Mouse (Mus musculus) heart, adult 2 months (tissue): ENCODE results near the gene Gpi1. TPM values are rescaled to one million over a fixed set of nuclear protein-coding genes. Genes with fewer than 3 reads are reported as not detected.
"Not testable (repeated sequence)": the region's sequence is repeated elsewhere in the genome, so short reads cannot be mapped to it uniquely, and the experiment has no call there.

Experiments used
- DNase-seq, 2 experiments: peaks; one replicate each; pipeline ENCODE4 v3.0.0; 2021
- H3K27ac ChIP-seq: fragments of 200-600 bp; 2 replicates; pipeline ENCODE4 v1.8.1; 2022
- H3K27me3 ChIP-seq: fragments of 200-500 bp; 2 replicates; pipeline ENCODE4 v1.6.1; 2012; ENCODE audit warnings: mild to moderate bottlenecking, low read length, inconsistent platforms, mixed read lengths; ENCODE audit not compliant: control insufficient read depth, insufficient read depth
- H3K36me3 ChIP-seq: fragments of 200-500 bp; 2 replicates; pipeline ENCODE4 v1.6.1; 2012; ENCODE audit warnings: low read length, inconsistent platforms; ENCODE audit not compliant: control insufficient read depth, insufficient read depth
- H3K4me1 ChIP-seq: fragments of 200-500 bp; 2 replicates; pipeline ENCODE4 v1.6.1; 2011; ENCODE audit warnings: low read length; ENCODE audit not compliant: control insufficient read depth, insufficient read depth
- H3K4me3 ChIP-seq: fragments of 200-600 bp; 2 replicates; pipeline ENCODE4 v1.8.1; 2022
- H3K79me2 ChIP-seq: fragments of 200-500 bp; replicated peaks from 2 replicates; pipeline ENCODE4 v1.6.1; 2012; ENCODE audit warnings: mild to moderate bottlenecking, inconsistent platforms, low read length, moderate library complexity, mixed read lengths; ENCODE audit not compliant: control insufficient read depth, insufficient read depth
- H3K9ac ChIP-seq: fragments of 200-500 bp; 2 replicates; pipeline ENCODE4 v1.6.1; 2012; ENCODE audit warnings: low read depth, mild to moderate bottlenecking, control low read depth, inconsistent platforms, low read length, mixed read lengths
- CTCF ChIP-seq: fragments of 200-600 bp; IDR thresholded peaks from 2 replicates; pipeline ENCODE4 v1.8.1; 2022; ENCODE audit warnings: antibody characterized with exemption, mild to moderate bottlenecking, moderate library complexity
- EP300 ChIP-seq: fragments of 200-500 bp; IDR thresholded peaks from 2 replicates; pipeline ENCODE4 v1.6.1; 2011; ENCODE audit warnings: low read depth, low read length, control low read depth; ENCODE audit not compliant: insufficient read depth
- POLR2A ChIP-seq: fragments of 200-500 bp; IDR thresholded peaks from 2 replicates; pipeline ENCODE4 v1.6.1; 2011; ENCODE audit warnings: mild to moderate bottlenecking, low read depth, low read length, control low read depth; ENCODE audit not compliant: insufficient read depth
- WGBS: fragments of 180-500 bp; shearing (Covaris S2); methylation state at CpG from one replicate; pipeline ENCODE4 v1.1.7; 2018; 5-methylcytosine and 5-hydroxymethylcytosine counted together
- intact Hi-C: fragments of 180-260 bp; cut with DNase I; formaldehyde crosslinking; loops from one replicate; pipeline ENCODE4 v1.15.1; 2025
- polyA plus RNA-seq: library from polyadenylated mRNA; depleted of rRNA; stranded (reverse); fragments of >200 nt; gene quantifications from 2 replicates; pipeline ENCODE4 v1.2.3, GENCODE M21; 2012
- total RNA-seq, 2 experiments: library from RNA; stranded (reverse); gene quantifications; 2 replicates each; pipeline ENCODE4 v1.2.3; 2021

The Gpi1 gene
- total and polyA plus RNA-seq, 3 experiments: 442 to 591 (median 480) TPM

DNA sequence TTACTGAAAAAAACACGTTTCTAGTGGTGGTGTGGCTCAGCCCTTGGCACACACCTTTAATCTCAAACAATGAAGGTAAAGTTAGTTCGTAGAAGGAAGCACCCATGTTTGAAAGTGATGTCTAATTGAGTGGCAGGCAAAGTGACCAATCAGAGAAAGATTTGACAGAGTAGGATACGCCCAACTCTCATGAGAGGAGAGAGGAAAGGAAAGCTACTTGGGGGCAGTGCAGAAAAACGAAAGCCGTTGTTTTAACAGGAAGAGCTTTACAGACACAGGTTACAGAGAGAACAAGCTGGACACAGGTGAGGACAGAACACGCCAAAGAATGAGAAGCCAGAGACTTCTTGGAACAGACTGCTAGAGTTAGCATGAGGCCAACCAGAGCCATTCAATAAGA, 23.8 kb downstream of the Gpi1 start:
- intact Hi-C loops: no loop called here
- Histone ChIP-seq H3K9ac (no peak overlapping the region), H3K27me3 (no peaks in the 10 kb centered on the region), H3K4me3 (no peak overlapping the region), H3K79me2 (no peaks in the 10 kb centered on the region; the same call in 1 of the 2 replicates), H3K4me1 (no peaks in the 10 kb centered on the region), H3K27ac (no peak overlapping the region), H3K36me3 (no peaks in the 10 kb centered on the region)
- WGBS: 91% methylated on average over 6 of the region's 6 CpGs
- no peak for TF ChIP-seq POLR2A
- no peak for TF ChIP-seq EP300
- TF ChIP-seq CTCF: no peak
- no peak for DNase-seq

DNA sequence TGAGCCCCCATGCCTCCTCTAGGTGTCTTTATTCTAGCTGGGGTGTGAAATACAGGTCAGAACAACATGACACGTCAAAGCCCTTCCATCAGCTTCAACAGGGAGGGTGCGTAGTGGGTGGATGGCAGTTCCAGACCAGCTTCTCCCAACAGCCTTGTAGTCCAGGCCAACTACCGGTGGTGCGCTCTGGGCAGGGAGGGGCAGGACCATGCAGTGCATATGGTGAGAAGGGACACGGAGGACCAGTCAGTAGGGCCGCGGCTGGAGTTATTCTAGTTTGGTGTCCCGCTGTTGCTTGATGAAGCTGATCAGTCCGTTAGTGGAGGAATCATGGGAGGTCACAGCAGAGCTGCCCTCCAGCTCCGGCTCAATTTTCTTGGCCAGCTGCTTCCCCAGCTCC, 28.0 kb downstream of the Gpi1 start:
- WGBS: 89% methylated on average over 10 of the region's 10 CpGs
- not testable (repeated sequence) for H3K4me3 ChIP-seq, H3K36me3 ChIP-seq, DNase-seq, H3K27me3 ChIP-seq, H3K9ac ChIP-seq, H3K4me1 ChIP-seq, H3K27ac ChIP-seq, H3K79me2 ChIP-seq
- intact Hi-C loops: loop anchor here (5.0 kb wide), 1 partner anchor 405 kb away; no protein-coding TSS in a partner anchor

DNA sequence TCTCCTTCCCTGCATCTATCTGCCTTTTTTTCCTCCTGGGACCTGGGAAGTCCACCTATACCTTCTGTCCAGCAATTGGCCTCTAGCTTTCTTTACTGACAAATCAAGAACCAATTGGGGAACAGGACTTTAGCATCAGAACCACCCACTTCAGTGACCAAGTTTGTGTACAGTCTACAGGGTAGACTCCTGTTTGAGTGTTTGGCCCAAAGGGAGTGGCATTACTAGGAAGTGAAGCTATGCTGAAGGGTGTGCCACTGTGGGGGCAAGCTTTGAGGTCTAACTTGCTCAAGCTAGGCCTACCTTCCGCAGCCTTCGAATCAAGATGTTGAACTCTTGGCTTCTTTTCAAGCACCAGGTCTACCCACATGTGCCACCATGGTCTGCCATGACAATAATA, 29.3 kb downstream of the Gpi1 start:
- Histone ChIP-seq H3K27ac (no peak overlapping the region), H3K36me3 (no peaks in the 10 kb centered on the region; the same call in 1 of the 2 replicates), H3K4me3 (no peak overlapping the region), H3K79me2 (peaks cover 3% of the 10 kb centered on the region; the same call in 1 of the 2 replicates), H3K9ac (no peak overlapping the region), H3K27me3 (no peaks in the 10 kb centered on the region), H3K4me1 (no peaks in the 10 kb centered on the region)
- DNase-seq: no peak
- TF ChIP-seq POLR2A (no peak), CTCF (no peak), EP300 (no peak)
- intact Hi-C loops: loop anchor here (5.0 kb wide), 1 partner anchor 404 kb away; no protein-coding TSS in a partner anchor
- 99% methylated on average over 2 of the region's 2 CpGs for WGBS

GRCm38 (mm10) chr7:34198346-34198745, 31.8 kb downstream of the Gpi1 start:
- no peak overlapping the region for H3K27ac ChIP-seq
- H3K36me3 ChIP-seq: no peaks in the 10 kb centered on the region; the same call in 1 of the 2 replicates
- H3K4me1 ChIP-seq: no peaks in the 10 kb centered on the region
- no peaks in the 10 kb centered on the region for H3K27me3 ChIP-seq
- DNase-seq: peak in 1 of 2 experiments; percentile 24
- WGBS: 43% methylated on average over 3 of the region's 3 CpGs
- H3K9ac ChIP-seq: no peak overlapping the region
- intact Hi-C loops: no loop called here
- H3K4me3 ChIP-seq: no peak overlapping the region
- TF ChIP-seq CTCF (peak; percentile 76), EP300 (no peak)
- H3K79me2 ChIP-seq: peaks cover 3% of the 10 kb centered on the region; the same call in 1 of the 2 replicates

GRCm38 (mm10) chr7:34196132-34197128, 33.7 kb downstream of the Gpi1 start, which contains the start of gene Pdcd2l:
Gene Pdcd2l (minus strand): TSS chr7:34196661.
- DNase-seq: peak; percentile 91 to 96
- Histone ChIP-seq H3K27ac (peak within 1 kb of the TSS; percentile 81), H3K36me3 (no peaks in the 10 kb centered on the region; the same call in 1 of the 2 replicates), H3K4me1 (no peaks in the 10 kb centered on the region), H3K79me2 (peaks cover 3% of the 10 kb centered on the region; the same call in 1 of the 2 replicates), H3K4me3 (peak within 1 kb of the TSS; percentile 93), H3K9ac (peak within 1 kb of the TSS; percentile 97), H3K27me3 (no peaks in the 10 kb centered on the region)
- intact Hi-C loops: loop anchor here (2.0 kb wide), 2 partner anchors 28 to 34 kb away; partner anchors contain the start of genes Gpi1 and Uba2
- TF ChIP-seq EP300 (0 out of 2 replicates have a peak, but pooled peaks have one; percentile 46), CTCF (no peak), POLR2A (peak; percentile 72; the same call in 1 of the 2 replicates)
- WGBS: under 1% methylated on average over 70 of the region's 70 CpGs

GRCm38 (mm10) chr7:34195632-34196031, 34.5 kb downstream of the Gpi1 start:
- TF ChIP-seq POLR2A (no peak), CTCF (peak; percentile 55), EP300 (no peak)
- peak overlapping the region; percentile 93 for H3K4me3 ChIP-seq
- no peaks in the 10 kb centered on the region for H3K4me1 ChIP-seq
- no peaks in the 10 kb centered on the region for H3K27me3 ChIP-seq
- H3K27ac ChIP-seq: peak overlapping the region; percentile 81
- 49% methylated on average over 3 of the region's 3 CpGs for WGBS
- H3K36me3 ChIP-seq: no peaks in the 10 kb centered on the region
- intact Hi-C loops: loop anchor here (2.0 kb wide), 2 partner anchors 27 to 35 kb away; partner anchors contain the start of genes Gpi1 and Uba2
- H3K79me2 ChIP-seq: peaks cover 3% of the 10 kb centered on the region; the same call in 1 of the 2 replicates
- no peak for DNase-seq
- peak overlapping the region; percentile 97 for H3K9ac ChIP-seq
